Mouse (Mus musculus) 3134 (cell line): ENCODE measurements at regions not wholly inside any gene's neighbourhood (a gene's known extent, or its start where the extent isn't known, plus 50 kb on each side); places are given as distances from the start of the nearest gene placed in this dataset.

Experiments
- DNase-seq: peaks from one replicate; pipeline ENCODE4 v3.0.0-alpha.2; 2011; ENCODE audit warnings: low spot score; ENCODE audit not compliant: insufficient read length; ENCODE audit errors: extremely low read depth

GRCm38 (mm10) chr8:54449811-54450210, 79.6 kb upstream of the Asb5 start:
- no peak for DNase-seq

- no peak for DNase-seq
These were observed 77.9 kb upstream of the Asb5 start for GRCm38 (mm10) chr8:54451323-54452021.

GRCm38 (mm10) chr8:54464977-54465376, 64.4 kb upstream of the Asb5 start:
- no peak for DNase-seq

GRCm38 (mm10) chr8:54465458-54466102, 63.8 kb upstream of the Asb5 start:
- no peak for DNase-seq
